Mouse (Mus musculus): ENCODE results near the gene Tom1l2.
A peak's percentile ranks its signal among the peaks of the same experiment; 100 is the strongest.

Tom1l2 gene

DNA sequence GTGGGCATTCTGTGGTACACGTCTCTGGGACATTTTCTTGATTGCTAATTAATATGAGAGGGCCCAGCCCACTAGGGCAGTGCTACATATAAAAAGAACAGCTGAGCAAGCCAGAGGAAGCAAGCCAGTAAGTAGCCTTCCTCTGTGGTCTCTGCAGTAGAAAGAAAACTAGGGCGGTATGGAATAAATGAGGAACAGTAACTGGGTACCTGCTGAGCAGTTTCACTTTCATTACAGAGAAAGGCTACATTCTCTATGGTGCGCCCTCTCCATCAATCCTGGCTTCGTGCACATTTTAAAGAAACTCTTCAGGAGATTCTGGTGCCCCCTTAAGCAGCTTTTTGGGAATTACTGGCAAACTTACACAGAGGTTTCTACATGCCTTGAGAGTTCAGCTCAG, 47.1 kb downstream of the Tom1l2 start:
- no peak for DNase-seq (ENCODE audit: low spot score)

DNA sequence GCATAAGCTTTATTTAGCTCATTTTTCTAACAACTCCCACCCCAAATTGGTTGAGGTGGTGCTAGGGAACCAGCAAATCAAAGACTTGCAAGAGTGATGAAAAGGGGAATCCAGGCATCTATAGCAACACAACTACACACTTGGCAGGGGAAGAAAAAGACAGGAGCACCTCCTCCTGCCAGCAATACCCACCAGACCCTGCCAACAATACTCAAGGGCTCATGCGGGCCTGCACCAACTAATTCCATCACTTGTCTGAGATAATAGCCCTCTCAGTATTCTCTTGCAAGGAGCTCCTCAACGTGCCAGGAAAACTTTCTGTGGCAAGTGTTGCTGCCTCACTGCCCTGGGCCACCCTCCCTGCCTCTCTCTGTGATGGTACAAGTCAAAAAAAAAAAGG, 49.2 kb downstream of the Tom1l2 start:
- DNase-seq (ENCODE audit: low spot score) = no peak

DNA sequence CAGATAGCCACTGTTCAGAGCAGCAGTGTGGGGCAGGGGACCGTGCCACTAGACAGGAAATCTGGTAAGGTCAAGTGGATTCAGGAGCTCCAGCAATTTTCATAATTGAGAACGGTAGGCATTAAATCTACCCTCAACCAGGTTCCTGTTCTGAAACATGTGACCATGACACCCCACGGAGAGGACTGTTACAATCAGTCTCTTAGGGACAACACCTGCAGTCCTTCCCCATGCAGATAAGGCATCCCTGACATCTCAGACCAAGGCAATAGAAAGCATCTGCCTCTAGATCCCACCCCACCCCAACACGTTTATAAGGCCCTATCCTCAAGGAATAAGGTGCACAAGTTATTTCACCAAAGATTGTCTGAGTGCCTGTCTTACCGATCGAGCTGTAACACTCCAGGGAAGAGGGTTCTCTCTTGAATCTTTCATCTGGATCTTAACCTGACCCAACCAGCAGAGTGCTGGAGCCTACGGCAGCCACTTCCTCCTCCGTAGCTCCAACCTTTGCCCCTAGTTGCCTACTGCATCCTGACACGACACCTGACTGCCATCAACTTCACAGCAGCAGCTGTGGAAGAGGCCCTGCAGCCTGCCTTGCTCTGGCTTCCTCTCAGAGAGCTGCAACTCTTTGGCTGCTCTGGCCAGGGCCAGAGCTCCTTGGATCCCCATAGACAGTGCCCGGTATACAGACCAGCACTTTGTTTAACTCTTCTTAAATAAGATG, 50.2 kb downstream of the Tom1l2 start:
- DNase-seq (ENCODE audit: low spot score) = no peak

DNA sequence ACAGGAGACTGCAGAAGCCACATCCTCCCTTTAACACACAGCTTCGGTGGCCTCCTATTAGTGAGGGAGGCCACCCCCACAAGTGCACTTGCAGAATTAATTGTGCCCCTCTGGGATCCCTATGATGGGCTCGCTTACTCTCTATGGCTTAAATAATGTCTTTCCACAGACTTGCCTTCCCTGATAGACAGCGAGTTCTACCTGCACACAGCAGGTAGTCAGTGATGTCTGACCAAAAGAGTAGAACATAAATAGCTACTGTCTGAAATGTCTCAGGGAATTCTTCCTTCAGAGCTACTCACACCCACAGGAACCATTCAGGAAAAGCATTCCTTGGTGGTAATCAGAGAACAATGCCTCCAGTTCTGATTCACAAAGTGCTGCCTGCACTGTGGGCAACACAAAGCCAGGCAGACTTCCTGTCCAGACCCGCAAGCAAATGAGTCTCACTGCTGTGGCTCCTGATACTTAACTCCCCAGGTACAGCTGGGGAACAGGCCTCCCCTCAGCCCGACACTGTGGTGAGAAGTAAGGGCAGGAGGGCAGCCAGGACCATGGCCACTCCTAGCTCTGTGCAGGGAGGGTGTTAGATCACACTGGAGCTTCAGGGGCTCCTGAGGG, 51.0 kb downstream of the Tom1l2 start:
- DNase-seq (ENCODE audit: low spot score) = no peak

DNA sequence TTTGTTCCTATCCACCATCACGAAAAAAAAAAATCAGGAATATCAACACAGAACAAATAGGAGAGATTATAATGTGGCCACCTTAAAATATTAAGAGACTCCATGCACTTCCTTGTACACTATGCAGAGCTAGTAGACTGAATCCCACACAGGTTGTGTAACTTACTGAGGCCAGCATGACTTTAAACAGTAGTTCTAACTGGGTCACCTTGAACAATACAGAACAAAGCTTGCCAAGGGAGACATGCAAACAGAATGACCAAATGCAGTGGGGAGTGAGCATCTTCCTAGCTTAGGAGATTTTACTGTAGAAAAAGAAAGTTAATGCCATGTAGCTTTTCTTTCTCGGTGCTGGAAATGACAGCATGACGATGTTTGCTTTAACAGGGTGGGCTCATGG, 52.4 kb downstream of the Tom1l2 start:
- DNase-seq (ENCODE audit: low spot score) = no peak

DNA sequence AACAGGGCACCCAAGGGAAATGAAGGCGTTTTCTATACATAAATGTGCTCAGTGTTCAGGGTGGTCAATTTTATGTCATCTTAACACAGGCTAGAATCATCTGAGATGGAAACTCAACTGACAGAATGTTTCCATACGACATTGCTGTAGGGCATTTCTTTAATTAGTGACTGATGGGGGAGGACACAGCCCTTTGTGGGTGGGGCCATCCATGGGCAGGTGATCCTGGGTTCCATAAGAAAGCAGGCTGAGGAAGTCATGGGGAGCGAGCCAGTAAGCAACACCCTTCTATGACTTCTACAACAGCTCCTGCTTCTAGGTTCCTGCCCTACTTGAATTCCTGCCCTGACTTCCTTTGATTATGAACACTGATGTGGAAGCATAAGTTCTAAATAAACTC, 54.9 kb downstream of the Tom1l2 start:
- no peak for DNase-seq (ENCODE audit: low spot score)

DNA sequence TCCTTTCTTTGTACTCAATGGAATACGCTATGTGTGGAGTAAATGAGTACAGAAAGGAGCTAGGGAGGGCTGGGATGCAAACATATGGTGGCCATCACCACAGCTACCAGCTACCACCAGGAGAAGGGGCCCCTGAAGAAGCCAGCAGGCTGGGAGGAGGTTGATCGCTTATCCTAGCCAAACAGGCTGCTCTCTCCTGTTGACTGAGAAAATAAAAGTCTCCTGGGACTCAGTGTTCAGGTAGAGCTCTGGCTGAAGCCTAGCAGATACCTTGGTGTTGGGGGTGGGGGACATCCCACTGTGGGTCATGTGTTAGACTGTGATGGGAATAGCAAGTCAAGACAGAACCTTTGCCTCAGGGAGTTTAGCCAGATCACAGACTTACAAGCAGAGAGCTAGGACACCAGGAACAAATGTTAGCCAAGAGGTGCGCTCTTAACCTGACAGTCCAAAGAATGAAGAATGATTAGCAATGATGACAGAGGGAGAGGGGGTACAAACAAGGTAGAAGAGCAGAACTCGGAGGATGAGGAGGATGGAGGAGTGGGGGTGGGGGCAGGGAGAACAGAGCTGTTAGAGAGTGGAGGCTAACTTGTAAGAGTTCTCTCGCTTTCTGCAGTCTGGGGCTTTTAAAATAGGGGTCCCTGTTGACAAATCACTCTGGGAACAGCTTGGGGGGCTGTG, 57.9 kb downstream of the Tom1l2 start:
- DNase-seq (ENCODE audit: low spot score) = no peak

DNA sequence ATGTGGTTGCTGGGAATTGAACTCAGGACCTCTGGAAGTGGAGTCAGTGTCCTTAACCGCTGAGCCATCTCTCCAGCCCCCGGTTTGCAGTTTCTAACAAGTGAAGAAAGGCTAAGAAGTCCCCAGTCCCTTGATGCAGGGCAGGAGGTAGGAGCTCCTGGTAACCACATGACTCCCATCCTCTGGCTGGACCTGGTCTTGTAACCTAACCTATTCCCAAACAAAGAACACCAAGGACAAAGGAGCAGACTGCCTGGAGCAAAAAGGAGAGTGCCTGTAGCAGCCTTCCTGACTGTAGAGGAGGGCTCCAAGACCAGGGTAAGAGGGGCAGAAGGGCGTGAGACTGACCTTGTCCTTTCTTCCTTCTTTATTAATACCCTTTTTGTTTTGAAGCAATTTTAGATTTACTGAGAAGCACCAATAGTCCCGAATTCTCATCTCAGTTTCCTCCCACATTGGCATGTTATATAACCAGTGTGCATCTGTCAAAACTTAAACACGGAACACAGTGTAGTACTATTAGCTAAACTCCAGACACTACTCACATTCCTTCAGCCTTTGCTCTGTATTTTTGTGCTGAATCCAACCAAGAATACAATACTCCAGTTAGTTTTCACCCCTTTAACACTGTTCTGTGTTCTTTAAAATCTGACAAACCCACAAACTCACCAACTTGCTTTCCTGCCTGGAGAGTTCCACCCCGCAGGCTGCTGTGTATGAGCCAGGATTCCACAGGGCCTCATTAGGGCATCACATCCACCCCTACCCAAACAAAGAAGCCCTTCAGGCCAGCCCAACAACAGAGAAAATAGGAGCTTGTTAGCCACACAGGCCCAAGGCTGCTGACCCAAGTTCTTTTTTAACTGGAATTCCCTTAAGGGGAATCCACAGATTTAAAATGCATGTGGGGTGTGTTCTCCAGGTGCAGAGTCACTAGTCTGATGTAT, 58.7 kb downstream of the Tom1l2 start:
- no peak for DNase-seq (ENCODE audit: low spot score)

DNA sequence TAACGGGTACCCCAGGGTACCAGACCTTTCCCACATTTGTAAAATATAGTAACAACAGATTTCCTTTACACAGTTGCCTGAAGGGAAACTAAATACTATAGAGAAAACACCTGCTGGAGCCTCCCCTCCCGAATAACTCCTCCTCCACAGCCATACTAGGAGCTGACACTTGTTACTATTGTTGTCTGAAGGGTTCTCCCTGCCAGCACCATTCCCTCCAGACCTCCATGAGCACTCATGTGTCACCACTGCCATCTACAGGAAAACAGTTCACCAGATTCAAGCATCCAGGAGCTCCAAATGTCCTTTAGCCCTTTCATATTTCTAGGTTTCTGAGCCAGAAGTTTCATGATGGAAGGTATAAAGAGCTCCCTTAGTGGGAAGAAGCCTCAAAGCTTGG, 60.0 kb downstream of the Tom1l2 start:
- peak; percentile 88 for DNase-seq (ENCODE audit: low spot score)

DNA sequence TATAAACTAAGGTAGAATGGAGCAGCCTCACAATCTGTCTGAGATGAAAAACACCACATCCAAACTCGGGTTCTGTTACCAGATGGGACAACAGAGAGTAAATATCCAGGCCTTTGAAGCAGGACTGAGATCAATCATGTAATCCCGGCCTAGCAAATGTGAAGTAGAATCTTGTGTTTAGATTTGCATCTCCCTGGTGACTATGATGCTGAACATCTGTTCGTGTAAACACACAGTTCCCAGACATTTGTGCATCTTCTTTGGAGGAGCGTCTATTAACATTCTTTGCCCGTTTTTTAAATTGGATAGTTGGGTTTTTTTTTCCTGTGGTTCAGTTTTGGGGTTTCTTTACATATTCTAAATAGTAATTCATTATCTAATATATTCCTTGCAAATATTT, 63.7 kb downstream of the Tom1l2 start:
- no peak for DNase-seq (ENCODE audit: low spot score)

DNA sequence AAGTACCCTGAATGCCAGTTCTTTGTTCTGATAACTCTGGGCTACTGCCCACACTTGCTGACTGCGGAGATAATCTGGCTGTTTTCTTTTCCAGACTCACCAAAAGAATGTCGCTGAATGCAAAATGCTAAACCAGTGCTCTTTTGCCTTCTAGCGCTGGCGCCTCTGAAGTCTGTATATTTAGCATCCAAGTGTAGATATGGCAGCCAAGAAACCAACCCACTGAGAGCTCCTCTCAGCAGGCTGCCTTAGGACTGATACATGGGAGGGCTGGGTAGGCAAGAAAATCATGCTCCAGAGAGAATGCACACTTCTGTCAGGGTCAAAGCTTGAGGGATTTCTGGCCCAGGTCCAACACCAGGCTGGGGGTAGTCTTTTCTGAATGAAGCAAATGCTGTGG, 66.4 kb downstream of the Tom1l2 start:
- no peak for DNase-seq (ENCODE audit: low spot score)

DNA sequence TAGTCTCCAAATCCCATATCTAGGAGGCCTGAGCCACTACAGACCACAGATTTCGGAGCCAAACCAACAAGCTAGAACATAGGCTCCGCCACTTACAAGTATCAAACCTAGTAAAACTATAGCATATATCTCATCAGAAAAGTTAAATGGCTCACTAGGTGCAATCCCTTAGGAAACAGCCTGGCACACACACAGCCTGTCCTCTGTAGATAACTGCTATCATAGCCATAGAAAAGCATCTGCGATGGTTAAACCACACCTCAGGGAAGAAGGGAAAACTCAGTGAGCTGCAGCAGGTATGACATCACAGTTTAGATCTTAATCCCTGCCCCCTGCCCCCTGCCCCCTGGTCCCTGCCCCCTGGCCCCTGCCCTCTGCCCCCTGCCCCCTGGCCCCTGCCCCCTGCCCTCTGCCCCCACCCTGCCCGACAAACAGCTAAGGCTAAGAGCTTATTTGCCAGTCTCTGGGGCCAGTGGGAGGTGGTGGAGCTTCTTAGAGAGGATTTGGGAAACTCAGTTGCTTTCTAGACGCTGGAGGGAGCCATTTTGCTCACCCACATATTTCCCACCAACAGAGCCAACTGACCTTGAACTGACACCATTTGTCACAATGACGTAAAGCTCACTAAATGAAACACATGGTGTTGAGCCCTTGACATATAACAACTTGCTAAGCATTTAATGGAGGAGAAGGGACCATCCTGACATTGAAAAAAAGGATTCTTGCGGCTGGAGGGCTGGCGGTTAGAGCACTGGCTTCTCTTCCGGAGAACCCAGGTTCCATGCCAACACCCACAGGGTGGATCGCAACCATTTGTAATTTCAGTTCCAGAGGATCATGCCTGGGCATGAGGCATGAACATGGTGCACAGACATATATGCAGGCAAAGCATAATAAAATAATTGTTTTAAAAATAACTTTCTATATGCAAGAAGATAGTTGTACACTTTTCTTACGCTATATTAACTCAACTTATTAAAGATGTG, 72.0 kb downstream of the Tom1l2 start:
- no peak for DNase-seq (ENCODE audit: low spot score)

DNA sequence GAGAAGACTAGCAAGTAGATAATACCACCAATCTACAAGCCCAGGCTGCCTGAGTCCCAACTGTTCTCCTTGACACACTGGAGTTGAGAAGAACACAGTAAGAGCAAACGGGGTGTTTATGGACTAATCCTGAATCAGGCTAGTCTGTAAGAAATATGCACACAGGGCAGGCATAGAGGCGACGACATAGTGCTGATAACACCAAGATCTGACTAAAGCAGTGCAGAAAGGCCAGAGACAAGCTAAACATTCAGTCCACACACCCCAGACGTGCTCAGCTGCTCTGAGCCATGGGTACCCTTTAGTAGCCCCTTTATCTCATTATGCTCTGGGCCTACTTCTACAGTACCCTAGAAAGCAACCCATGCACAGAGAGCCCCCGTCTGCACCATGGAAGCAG, 73.2 kb downstream of the Tom1l2 start:
- no peak for DNase-seq (ENCODE audit: low spot score)

DNA sequence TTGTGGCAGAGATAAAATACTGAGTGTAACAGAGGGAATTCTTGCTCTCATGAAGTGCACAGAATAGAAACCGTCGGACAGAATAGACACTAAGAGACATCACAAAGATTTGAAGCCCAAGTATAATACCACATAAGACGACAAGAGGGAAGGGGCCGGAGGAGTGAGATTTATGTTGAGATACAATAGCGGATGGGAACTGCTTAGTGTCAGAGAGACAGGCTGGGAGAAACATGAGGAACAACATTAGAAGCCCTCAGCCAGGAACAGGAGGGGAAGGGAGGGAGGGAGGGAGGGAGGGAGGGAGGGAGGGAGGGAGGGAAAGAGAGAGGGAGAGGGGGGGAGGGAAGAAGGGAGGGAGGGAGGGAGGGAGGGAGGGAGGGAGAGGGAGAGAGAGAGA, 74.9 kb downstream of the Tom1l2 start:
- peak; percentile 30 for DNase-seq (ENCODE audit: low spot score)

DNA sequence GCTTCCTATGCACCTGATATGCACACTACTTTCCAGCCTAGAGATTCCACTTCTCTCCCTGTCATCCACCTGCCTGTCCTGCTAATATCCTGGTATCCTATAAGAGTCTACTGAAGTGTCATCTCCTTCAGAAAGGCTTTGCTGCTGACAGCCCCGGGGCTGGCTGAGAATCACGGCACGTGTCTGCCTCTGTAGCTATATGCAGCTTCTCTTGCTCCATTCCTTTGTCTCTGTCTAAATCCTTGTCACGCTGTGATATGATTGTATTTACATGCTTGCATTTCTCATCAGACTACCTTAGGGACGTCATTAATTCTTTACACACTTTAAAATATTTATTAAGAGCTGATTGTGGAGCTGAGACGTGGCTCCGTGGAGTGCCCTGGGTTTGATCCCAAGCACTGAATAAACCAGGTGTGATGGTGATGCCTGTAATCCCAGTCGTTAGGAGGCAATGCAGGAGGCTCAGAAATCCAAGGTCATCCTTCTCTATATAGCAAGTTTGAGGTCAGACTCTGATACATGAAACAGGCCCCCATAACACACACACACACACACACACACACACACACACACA, 75.5 kb downstream of the Tom1l2 start:
- no peak for DNase-seq (ENCODE audit: low spot score)

DNA sequence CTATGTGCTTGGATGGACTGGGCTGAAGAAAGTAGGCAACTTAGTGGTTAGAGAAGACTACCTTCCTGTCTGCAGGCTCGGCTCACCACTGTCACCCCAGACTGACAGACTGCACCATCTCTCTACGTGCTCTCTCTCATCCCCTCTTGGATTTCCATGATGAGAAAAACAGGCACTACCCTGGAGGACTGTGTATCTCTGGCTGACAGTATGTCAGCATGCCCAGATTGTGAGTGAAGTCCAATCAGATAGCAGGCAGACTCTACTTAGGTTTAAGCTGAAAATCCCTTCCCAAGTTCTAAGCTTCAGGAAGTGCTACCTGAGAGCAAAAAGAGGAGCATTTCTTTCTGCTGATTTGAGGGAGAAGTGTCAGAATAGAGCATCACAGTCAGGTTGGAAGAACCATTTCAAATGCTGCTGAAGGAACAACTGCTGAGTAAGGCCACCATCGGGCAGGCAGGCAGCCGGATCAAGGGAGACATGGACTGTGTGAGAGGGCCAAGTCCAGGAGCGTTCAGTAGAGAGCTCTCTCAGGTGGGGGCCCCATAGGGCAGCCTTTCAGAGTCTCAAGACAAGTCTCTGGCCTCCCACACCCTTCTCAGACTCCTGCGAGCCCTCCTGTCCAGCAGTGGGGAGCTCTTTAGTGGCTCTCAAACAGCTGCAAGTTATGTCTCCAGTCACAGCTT, 76.2 kb downstream of the Tom1l2 start:
- DNase-seq (ENCODE audit: low spot score) = no peak

DNA sequence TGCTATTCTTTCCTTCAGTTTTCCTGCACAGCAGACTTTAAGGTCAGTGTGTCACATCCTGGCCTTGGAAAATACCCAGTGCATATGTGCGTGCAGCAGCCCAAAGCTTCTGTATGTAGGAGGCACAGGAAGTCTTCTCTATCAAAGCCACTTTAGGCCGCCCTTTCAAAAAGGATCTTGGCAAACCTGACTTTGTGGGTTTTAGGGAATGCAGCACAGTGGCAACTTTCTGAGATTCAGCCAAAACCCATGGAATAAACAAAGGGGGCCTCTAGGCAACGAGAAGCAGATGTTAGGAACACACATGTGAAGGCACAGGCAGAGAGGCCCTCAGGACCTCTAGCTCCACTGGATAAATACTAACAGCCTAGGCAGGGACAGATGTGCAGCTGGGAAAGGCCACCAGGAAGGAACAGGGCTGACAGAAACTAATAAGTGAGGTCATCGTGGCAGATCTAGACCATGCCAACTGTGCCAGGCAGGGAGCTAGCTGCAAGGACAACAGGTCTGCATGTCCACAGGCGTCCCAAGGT, 79.4 kb downstream of the Tom1l2 start:
- DNase-seq (ENCODE audit: low spot score) = no peak

DNA sequence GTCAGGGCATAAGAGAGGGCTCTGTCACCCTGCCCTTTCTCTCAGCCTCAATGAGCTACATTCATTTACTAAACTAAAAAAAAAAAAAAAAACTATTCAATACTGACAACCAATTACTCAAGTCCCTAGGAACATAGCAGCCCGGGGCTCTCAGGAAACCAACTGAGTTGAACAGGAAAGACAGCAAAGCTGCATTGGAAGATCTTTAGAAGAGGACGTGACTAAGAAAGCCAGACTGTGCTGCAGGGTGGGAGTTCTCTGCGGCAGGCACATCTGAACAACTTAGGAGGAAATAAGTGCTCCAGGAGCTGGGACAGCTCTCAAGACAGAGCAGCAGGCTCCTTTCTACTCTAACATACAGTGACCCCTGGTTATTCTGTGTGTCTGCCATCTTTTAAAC, 84.1 kb downstream of the Tom1l2 start:
- no peak for DNase-seq (ENCODE audit: low spot score)

DNA sequence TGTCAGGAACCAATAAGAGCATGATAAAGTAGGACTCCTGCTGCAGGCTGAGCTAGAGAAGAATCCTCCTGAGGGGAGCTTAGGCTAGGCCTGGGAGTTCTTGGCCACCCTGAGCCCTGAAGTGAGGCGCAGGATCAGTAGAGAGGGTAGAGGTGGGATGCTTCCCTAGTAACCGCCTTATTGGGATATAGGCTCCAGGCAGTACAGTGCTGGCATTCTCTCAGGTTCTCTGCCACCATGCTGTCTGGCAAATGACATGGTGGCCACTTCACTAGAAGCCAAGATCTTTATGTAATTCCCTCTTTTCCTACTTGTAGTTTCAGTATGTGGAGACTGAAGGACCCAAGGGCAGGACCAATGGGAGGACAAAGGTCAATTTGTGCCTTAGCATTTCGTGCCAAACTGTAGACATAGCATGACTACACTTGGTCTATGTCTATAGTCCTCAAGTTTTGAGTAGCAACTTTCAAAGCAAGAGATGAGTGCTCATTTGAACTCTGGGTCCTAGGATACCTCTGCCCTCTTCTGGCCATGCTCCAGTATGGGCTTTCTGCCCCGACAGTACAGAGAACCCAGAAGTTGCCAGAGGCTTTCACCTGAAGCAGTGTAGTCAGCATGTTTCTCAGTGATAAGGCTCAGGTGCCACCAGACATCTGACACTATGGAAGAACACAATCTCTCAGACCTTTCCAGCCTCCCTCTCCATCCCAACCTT, 87.3 kb downstream of the Tom1l2 start:
- DNase-seq (ENCODE audit: low spot score) = no peak

Data from MN1 (cell line).